Comparison of ENCODE assay signal across 8 mouse cellular contexts in genomic region chr7:101676762-101677308, GRCm38 (mm10). TPM values are rescaled to one million over a fixed set of nuclear protein-coding genes. Genes with fewer than 3 reads are reported as not detected.
DNase-seq lines count a peak whose midpoint lies in the region; ATAC-seq and TF ChIP-seq lines count a peak whose summit lies in the region.

No protein-coding gene starts in this region.

- no peak overlapping the region; the same call in 1 of the 2 replicates for H3K4me2 ChIP-seq in forebrain, embryonic 13.5 days
- H3K4me2 ChIP-seq in midbrain, embryonic 14.5 days (ENCODE audit: low read length), result no peak overlapping the region

- TF ChIP-seq CTCF in layer of hippocampus, adult 2 months (conservative IDR thresholded peaks at IDR 0.05), result no peak

- 11% methylated on average over 3 of the region's 3 CpGs for WGBS in forebrain, embryonic 13.5 days
- 7% methylated on average over 3 of the region's 3 CpGs for WGBS in midbrain, embryonic 14.5 days

- no peak overlapping the region for H3K4me3 ChIP-seq in layer of hippocampus, adult 2 months
- H3K4me3 ChIP-seq in forebrain, embryonic 13.5 days, result no peak overlapping the region
- no peak overlapping the region for H3K4me3 ChIP-seq in midbrain, embryonic 14.5 days (replicated peaks; ENCODE audit: low read depth, low read length)

- no peaks in the 10 kb centered on the region for H3K27me3 ChIP-seq in forebrain, embryonic 13.5 days
- no peaks in the 10 kb centered on the region for H3K27me3 ChIP-seq in midbrain, embryonic 14.5 days (ENCODE audit: control insufficient read depth, insufficient read depth, low read length)

- H3K4me1 ChIP-seq in forebrain, embryonic 13.5 days, result peaks cover 31% of the 10 kb centered on the region
- peaks cover 20% of the 10 kb centered on the region for H3K4me1 ChIP-seq in midbrain, embryonic 14.5 days (ENCODE audit: control insufficient read depth, insufficient read depth, low read length)

- no peak for DNase-seq in layer of hippocampus, adult 2 months (ENCODE audit: low spot score in 2 of 2)
- DNase-seq in layer of hippocampus, adult 8-10 months (ENCODE audit: low spot score in 2 of 2), result no peak
- DNase-seq in embryo, embryonic 10.5 days (ENCODE audit: low spot score), result peak; percentile 73
- peak; percentile 32 for DNase-seq in midbrain, embryonic 14.5 days
- DNase-seq in cerebellum, adult 9-10 months, result no peak
- no peak for DNase-seq in T-cell, adult 2 months (ENCODE audit: low spot score)
- DNase-seq in cerebellum, adult 11 months, result no peak

- peak overlapping the region; percentile 79 for H3K27ac ChIP-seq in layer of hippocampus, adult 2 months
- no peak overlapping the region for H3K27ac ChIP-seq in forebrain, embryonic 13.5 days
- no peak overlapping the region for H3K27ac ChIP-seq in midbrain, embryonic 14.5 days (replicated peaks; ENCODE audit: low read depth, low read length)

- no peak for ATAC-seq in forebrain, embryonic 13.5 days
- no peak for ATAC-seq in midbrain, embryonic 14.5 days (ENCODE audit: low FRiP score, low TSS enrichment)

- H3K9ac ChIP-seq in forebrain, embryonic 13.5 days, result peak overlapping the region; percentile 34; the same call in 1 of the 2 replicates
- peak overlapping the region; percentile 14; the same call in 1 of the 2 replicates for H3K9ac ChIP-seq in midbrain, embryonic 14.5 days (replicated peaks; ENCODE audit: low read length)

- no peaks in the 10 kb centered on the region for H3K36me3 ChIP-seq in forebrain, embryonic 13.5 days (ENCODE audit: poor library complexity, severe bottlenecking)
- H3K36me3 ChIP-seq in midbrain, embryonic 14.5 days (ENCODE audit: control insufficient read depth, insufficient read depth, low read length), result no peaks in the 10 kb centered on the region; the same call in 1 of the 2 replicates

- no peaks in the 10 kb centered on the region for H3K9me3 ChIP-seq in forebrain, embryonic 13.5 days (replicated peaks)
- H3K9me3 ChIP-seq in midbrain, embryonic 14.5 days (ENCODE audit: control insufficient read depth, low read length), result no peaks in the 10 kb centered on the region

RNA-seq across cellular contexts. Expression of gene Clpb, which starts 13.4 kb away (rescaled TPM):
- total RNA-seq in layer of hippocampus, adult 2 months (2021), result 10 to 100 TPM; 53.5 to 55.0 TPM
- total RNA-seq in layer of hippocampus, adult 8-10 months (2022), result 10 to 100 TPM; 50.7 to 64.1 (median 56.9) TPM
- 35.4 and 40.8 TPM in 2 replicates for polyA plus RNA-seq in forebrain, embryonic 13.5 days (2015; fragmentation: Nextera tagmentation; extraction: Ambion mirVana)
- 32.0 and 38.5 TPM in 2 replicates for polyA plus RNA-seq in midbrain, embryonic 14.5 days (2014; fragmentation: Nextera tagmentation; extraction: Ambion mirVana)

Comparison
In these comparisons a context has a peak if more than half of its experiments do, and no peak if none do; other contexts are left out.
1. DNase-seq: peak in embryo, embryonic 10.5 days (single experiment) and midbrain, embryonic 14.5 days (single experiment); none in layer of hippocampus, adult 2 months (0 of 2), layer of hippocampus, adult 8-10 months (0 of 2), cerebellum, adult 9-10 months (single experiment), T-cell, adult 2 months (single experiment) and cerebellum, adult 11 months (single experiment).